Mouse (Mus musculus): ENCODE data around the gene Tacr1. TPM values are rescaled to one million over a fixed set of nuclear protein-coding genes. Genes with fewer than 3 reads are reported as not detected.

The Tacr1 gene
- 1 to 10 TPM; 2.3 to 2.4 TPM for total RNA-seq (2021)
- long read RNA-seq, experiment 1, partial matches to known transcripts = 0 of 1 reads
- long read RNA-seq, experiment 1, other reads (novel, unspliced or antisense) = 1 of 1 reads
- long read RNA-seq, experiment 2, full-length matches to known transcripts = 1 of 1 reads
- long read RNA-seq, experiment 2, partial matches to known transcripts = 0 of 1 reads
- long read RNA-seq, experiment 2, other reads (novel, unspliced or antisense) = 0 of 1 reads

DNA sequence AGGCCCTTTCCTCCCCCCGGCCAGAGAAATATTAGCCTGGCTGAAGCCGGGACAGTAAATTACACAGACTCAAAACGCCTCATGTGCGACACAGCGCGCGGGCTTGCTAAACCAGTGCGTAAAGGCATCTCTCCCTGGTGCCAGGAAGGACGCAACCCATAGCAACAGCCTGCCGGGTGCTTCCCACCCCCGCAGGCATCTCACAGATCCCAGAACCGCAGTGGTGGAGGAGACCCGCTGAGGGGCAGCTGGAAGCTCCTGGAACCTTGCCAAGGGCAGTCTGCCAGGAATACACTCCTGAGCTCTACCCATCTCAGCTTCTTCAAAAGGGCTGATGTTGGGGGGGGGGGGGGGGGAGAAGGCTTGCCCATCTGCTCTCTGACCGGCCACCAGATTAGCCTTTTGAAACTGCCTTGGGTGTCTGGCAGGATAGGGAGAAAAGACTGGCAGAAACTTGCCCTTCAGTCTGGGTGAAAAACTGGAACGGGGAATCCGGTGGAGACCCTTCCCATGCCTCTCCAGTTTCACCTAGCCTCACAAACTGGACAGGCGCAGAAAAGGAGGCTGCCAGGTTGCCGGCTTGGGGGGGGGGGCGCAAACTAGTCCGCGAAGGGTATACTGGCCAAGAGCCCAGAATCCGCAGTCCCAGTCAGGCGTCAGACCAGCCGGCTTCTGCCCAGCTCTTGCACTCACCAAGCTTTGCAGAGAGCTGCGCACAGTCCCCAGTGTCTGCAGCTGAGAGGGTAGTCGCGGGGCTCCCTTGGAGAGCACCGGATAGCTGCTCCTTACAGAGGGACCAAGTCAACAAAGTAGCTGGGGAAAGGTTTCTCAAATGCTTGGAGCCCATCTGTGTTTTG lies at the start of gene Tacr1:
Gene Tacr1, plus strand, starts transcription at position 740 of the 857 bp plus-strand sequence.
- DNase-seq (ENCODE audit: low spot score in 2 of 2) = peak; percentile 68 to 72

DNA sequence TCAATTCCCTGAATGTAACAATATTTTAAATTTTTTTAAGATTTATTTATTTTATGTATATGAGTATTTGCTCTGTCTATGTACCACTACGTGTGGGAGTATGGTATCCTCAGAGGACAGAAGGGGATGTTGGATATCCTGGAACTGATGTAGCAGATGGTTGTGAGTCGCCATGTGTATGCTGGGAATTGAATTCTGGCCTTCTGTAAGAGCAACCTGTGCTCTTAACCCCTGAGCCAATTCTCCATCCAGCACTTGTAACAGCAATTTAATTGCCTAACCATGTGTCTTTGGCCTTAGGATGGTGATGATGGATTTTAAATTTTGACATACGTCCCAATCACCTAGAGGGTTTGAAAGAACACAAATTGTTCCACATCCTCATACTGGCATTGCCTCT lies 26.0 kb upstream of the Tacr1 start:
- DNase-seq (ENCODE audit: low spot score in 2 of 2) = peak in 1 of 2 experiments; percentile 52

DNA sequence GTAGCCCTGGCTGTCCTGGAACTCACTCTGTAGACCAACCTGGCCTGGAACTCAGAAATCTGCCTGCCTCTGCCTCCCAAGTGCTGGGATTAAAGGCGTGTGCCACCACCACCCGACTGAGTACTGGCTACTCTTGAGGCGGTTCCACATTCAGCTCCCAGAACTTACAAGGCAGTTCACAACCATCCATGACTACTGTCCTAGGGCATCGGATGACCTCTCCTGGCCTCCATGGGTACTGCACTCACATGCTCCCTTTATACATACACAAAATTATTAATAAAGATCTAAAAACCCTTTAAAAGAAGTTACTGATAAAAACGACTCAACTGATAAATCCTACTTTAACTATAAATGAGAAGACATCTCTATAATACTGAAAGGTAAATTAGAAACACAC lies 18.6 kb upstream of the Tacr1 start:
- no peak for DNase-seq (ENCODE audit: low spot score in 2 of 2)

DNA sequence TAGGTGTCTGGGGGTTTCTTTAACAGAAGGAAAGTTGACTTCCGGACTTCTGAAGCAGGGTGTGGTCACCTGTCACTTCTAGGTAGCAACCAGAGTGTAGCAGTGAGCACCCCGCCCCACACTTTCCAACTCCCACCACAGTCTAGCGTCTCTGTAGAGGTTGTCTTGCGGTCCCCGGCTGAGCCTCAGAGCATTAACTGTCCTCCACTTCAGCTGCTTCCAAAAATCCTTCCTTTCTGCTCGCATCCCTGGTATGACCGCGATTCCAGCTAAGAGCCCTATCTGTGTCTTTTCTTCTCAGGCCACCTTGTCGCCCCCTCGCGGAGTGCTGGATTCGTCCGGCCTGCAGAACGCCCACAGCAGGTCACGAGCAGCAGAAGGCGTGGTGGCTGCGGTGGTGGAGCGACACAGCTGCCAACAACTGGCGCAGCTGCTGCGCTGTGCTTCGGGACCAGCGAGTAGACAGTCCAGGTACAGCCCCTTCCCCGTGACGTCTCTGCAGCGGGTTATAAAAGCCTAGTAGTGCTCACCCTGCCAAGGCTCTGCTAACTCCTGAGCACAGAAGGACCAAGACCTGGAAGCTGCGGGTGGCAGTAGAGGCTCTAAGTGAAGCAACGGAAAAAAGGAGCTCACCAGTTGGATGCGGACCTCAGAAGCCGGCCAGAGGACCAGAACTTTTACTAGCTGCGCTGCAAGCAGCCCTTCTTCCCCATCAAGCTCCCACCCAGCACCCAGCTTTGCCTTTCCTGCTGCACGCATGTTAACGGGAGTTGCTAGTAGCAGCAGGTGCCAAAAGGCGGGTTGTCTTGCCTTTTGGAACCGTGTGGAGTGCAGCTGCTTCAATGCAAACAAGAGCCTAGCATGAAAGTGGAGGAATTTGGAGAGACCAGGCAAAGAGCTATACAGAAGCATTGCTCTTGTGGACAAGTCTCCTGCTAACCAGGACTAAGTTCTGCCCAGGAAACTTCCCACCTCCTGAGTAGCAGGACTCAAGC lies 664 bp downstream of the Tacr1 start:
- DNase-seq (ENCODE audit: low spot score in 2 of 2) = peak; percentile 20 to 33

DNA sequence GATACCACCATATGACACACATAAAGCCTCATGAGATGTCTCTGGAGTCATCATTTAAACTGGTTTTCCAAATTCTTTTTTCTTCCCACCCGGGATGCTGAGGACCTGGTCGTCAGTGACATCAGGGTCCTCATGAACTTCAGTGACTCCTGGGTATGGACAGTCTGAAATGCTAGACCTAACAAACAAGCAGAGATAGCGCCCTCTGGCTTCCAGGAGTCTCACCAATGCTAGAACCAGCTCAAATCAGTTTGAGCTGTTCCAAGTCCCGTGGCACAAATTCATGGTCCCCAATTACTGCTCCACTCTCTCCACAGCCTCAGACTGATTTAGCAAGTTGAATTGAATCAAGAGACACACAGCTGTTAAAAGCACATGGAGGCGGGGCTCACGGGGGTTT lies 16.2 kb downstream of the Tacr1 start:
- DNase-seq (ENCODE audit: low spot score in 2 of 2) = no peak

DNA sequence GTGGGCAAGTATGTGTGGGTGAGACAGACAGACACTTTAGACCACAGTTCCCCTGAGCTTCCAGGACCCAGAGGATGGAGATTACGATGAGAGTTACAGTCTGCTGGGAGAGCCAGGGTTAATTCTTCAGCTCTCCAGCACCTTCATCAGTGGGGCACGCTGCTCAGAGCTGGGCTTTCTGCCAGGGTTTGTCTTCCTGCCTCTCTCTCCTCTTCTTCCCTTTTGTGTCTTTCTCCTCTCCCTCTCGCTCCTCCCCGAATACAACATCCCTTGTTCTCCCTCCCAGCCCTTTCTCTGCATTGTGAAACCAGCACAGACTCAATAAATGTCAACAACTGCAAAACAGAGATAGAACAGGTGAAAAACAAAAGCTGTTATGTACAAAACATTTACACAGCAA lies 18.1 kb downstream of the Tacr1 start:
- no peak for DNase-seq (ENCODE audit: low spot score in 2 of 2)

DNA sequence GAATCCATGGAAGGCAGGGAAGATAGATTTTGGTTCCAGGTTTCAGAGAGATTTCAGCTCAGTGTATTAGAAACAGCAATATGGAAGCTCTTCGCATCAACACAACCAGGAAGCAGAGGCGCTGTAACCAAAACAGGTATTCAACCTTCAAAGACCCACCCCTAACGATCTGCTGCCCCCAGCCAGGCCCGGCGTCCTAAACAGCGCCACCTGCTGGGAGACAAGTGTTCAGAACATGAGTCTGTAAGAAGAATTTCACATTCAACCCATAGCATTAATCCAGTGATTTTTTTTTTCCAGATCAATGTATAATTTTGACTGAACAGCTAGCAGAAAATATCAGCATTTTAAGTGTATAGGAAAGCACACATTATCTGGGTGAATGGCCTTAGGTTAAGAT lies 26.8 kb downstream of the Tacr1 start:
- no peak for DNase-seq (ENCODE audit: low spot score in 2 of 2)

DNA sequence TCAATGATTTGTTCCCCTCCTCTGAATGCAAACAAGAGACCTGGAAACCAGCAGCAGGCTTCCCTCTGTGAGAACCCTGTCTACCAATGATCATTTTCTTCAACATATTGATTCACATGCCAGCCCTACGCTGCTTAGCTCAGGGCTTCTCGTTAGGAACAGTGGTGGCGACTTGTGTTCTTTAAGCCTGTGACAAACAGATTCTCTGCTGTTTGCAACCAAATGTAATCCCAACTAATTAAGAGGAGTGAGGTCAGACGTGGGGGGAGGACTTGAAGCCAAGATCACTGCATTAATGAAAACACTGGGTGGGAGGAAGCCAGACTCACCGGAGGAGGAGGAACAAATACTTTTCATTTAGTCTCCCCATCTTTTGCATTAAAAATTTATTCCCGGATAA lies 27.6 kb downstream of the Tacr1 start:
- DNase-seq (ENCODE audit: low spot score in 2 of 2) = no peak

DNA sequence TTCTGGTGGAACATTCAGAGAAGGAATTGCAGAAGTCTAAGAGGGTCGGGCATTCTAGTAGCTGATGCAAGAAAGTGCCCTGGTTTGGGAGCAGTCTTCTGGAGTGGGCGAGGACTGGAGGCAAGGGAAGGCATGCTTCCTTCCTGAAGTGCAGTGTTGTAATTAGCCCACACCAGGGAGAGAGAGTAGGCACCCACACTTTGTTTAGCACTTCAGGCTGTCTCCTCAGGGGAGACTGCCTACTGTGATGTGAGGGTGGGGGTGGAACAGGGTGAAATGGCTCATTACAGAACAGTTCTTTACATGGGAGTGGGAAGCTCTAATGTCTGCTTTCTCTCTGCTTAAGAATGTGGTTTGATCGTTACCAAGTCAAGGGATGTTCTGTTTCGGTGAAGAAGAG lies 35.0 kb downstream of the Tacr1 start:
- no peak for DNase-seq (ENCODE audit: low spot score in 2 of 2)

DNA sequence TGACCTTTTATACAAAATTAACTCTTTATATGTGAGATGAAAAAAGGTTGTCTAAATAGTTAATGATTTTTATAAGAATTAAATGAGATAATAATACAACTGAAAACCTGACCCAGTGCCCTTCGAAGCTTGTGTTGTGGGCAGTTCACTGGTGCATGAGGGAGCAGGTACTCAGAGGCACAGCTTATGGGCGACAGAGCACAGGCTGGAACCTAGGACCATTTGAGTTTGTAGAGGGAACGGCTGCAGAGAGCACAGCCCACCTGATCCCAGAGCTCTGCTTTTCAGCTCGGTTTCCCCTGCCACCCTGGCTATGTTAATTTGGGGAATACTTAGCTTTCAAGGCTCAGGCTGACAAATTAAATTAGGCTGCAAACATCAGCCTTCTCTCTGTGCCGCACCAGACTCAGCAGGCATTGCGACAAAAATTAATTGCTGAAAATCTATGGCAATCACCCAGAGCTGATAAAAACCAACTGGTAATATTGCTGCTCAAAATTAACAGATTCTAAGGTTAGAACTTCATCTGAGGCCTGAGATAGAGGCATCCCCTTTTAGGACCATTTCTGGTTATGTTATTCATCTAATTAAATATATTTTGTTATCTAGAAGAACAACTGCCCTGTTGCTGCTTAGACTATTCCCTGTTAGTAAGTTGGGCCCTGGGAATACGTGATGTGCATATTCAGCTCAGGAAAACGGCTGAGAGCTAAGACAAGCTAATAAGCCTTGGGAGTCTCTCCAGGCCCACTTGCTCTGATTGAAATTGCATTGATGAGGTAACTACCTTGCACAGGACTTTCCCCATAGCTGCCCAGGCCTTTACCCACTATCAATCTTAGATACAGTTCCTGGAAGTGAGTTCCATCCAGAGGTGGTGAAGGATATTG lies 50.3 kb downstream of the Tacr1 start:
- peak in 1 of 2 experiments; percentile 48 for DNase-seq (ENCODE audit: low spot score in 2 of 2)

DNA sequence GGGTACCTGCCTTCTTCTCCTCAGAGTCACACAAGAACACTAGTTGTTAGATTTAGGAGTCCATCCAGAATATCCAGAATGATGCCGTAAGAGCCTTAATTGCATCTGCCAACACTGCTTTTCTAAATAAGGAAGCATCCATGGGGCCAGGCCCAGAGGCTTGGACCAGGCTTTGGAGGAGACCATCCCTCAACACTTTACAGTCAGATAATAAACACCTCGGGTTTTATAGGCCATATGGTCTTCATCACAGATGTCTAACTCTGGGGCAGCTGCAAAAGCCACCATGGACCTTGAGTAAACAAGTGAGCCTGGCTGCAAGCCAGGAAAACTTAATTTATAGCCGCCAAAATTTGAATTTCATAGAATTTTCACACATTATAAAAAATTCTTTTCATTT lies 53.1 kb downstream of the Tacr1 start:
- no peak for DNase-seq (ENCODE audit: low spot score in 2 of 2)

DNA sequence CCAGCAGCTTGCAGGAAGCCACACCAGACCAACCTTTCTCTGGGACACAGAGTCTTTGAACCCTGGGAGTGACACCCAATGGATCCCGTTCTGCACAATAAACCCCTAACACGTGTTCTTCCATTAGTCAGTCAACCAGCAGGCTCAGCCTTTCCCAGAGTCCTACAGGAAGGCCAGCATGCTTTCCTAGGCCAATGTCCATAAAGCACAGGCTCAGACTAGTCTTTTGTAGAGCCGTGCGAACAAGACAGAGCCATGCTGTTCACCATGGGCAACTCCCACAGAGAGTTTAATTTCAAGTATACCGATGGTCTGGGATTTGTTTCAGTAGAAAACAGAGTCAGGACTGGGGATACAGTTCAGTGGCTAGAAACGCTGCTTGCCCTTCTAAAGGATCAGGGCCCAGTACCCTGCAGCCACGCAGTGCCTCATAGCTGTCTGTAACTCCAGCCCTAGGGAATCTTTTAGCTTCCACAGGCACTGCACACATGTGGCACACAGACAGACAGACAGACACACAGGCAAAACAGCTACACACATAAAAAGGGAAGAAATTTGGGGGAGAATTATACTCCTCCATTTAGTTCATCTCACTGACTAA lies 55.1 kb downstream of the Tacr1 start:
- DNase-seq (ENCODE audit: low spot score in 2 of 2) = no peak

DNA sequence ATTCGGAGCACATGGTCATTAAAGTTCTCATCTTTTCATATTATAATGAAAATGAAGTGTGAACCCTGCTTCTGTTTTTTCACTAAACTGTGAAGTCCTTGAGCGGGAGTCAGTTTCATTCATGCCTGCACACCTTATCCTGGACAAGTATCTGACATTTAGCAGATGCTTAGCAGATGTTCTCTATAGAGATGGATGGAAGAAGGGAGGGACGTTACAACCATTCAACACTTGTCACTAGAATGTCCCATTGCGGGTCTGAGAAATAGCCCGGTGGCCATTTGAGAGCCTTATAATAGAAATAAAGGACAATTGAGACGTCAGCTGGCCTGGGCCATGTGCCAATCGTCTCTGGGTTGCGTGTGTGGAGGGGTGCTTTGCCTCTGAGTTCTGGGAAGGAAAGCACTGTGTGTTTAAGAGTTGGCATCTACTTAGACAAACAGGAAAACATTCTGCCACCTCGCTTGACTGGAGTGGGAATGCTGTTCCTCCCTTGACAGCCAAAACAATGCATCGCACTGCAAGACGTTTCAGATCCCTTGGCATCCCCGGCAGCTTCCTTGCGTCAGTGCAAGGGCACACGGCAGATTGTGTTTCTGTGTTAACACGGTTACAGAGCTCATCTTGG lies 56.7 kb downstream of the Tacr1 start:
- peak in 1 of 2 experiments; percentile 28 for DNase-seq (ENCODE audit: low spot score in 2 of 2)

DNA sequence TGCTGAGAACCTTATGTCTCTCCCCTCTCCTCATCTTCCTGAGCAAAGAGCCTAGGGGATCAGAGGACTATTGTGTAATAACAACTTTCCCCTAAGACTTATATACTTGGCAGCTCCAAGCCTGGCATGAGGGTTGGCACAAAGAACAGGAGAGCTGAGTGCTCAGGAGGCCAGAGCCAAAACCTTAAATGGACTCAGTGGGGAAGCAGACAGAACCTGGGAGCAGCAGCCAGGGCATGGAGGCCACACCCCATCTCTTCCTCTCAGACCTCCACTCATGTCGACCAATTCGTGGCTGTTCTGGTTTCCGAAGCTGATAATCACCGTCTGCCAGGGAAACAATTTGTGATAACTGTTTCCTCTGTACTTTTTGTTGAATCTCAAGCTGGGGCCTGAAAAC lies 61.0 kb downstream of the Tacr1 start:
- DNase-seq (ENCODE audit: low spot score in 2 of 2) = no peak

DNA sequence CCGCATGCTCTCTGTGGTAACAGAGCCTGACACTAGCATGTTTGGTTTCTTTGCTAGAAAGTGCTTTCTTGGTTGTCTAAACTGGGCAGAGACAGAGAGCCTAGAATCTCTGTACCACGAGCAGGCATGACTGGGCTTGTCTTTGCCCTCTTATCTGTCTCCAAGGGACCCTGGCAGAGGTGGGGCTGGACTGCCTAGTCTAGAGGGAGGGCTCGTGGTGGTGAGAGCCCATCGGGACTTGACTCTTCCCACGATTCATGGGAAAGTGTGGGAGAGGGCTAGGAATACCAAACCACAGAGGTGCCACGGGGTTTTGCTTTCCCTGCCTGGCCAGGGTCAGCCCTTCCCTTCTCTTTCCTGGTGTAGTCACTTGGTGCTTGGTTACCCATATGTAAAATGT lies 72.3 kb downstream of the Tacr1 start:
- DNase-seq (ENCODE audit: low spot score in 2 of 2) = no peak

DNA sequence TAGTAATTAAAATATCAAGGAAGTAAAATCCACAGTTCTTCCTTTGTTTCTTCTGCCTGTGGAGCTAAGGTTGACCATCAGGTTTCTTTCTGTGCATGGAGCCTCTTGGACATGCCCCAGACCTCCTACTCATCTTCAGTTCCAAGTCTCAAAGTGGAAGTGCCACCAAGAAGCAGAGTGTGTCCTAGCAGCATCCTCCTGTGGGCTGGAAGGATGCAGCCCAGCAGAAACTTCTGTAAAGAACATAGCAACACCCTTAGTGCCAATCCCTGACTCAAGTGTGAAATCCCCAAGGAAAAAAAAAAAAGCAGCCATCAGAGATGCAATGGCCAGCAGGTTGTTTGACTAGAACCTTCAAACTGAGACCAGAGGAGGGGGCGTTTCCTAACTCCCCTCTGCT lies 81.7 kb downstream of the Tacr1 start:
- DNase-seq (ENCODE audit: low spot score in 2 of 2) = no peak

DNA sequence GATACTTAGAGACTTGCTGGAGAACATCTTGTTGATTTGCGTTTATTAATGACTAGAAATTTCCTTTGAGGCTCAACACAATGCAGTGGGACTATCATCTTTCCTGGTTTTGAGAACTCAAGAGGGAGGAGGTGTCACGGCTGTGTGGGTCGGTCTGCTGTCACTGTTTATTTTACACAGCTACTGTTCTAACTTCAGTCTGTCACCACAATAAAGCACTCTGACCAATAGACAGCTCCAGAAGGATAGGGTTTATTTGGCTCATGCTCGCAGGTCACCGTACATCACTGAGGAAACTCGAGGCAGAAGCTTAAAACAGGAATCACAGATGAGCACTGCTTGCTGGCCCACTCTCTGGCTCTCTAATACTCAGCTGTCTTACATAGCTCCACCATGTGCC lies 92.3 kb downstream of the Tacr1 start:
- no peak for DNase-seq (ENCODE audit: low spot score in 2 of 2)

DNA sequence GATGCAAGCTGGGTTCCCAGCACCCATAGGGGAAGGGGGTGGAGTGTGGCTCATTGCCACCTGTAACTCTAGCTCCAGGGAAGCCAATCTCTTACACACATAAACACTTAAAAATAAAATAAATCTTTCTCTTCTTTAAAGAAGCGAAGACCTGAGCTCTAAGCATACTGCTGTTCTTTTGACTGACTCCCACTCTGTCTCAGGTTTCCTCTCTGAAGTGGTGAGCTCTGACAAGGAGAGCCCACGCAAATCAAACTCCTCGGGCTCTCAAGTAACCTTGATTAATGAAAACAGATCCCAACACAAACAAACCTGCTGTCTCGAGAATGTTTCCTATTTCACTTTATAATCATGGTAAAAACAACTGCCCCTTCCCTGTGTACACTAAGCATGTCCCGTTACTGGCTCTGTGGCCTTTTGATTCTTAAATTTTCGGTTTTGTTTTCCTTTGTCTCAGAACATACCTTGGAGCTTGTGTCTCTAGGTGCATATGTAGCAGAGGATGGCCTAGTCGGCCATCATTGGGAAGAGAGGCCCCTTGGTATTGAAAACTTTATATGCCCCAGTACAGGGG lies 108.8 kb downstream of the Tacr1 start:
- DNase-seq (ENCODE audit: low spot score in 2 of 2) = no peak

DNA sequence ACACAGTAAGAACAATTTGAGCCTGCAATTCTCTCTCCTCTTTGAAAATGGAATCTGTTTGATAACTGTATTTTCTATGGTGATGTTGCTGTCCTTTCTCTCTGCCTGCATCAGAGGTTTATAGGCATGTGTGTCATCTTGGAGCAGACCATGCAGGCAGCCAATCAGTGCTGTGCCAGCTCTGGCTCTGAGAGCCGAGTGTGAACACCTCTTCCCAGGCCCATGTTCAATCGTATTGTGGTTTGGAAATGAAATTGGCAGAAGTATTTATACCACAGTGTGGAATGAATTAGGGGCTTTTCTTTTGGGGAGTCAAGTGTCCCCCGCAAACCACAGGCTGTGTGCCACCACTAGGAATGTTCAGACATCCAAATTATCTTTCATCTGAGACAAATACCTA lies 117.5 kb downstream of the Tacr1 start:
- peak in 1 of 2 experiments; percentile 67 for DNase-seq (ENCODE audit: low spot score in 2 of 2)

Data from layer of hippocampus, postnatal 14 days (tissue).